Mouse (Mus musculus): ENCODE results near the gene Iqch.
"Not testable (repeated sequence)": the region's sequence is repeated elsewhere in the genome, so short reads cannot be mapped to it uniquely, and the experiment has no call there.

The Iqch gene

DNA sequence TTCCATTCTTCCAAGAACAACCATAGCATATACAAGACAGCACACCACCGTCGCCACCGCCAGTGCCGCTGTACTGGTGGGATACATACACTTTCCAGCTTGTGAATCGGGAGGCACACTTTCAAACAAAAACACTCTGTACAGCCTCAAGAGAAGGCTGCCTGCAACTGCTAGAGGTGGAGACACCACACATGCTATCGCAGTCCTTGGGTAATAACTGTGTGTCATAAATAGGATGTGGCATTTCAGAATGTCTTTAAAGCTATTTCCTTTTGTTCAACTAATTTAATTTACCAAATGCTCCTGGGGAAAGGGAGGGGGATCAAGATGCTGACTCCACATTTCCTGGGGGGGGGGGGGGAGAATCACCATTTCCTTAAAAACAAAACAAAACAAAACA lies 34.0 kb downstream of the Iqch start:
- no peak for DNase-seq (ENCODE audit: low spot score)

GRCm38 (mm10) chr9:63563436-63563835 lies 38.9 kb downstream of the Iqch start:
- no peak for DNase-seq (ENCODE audit: low spot score)

DNA sequence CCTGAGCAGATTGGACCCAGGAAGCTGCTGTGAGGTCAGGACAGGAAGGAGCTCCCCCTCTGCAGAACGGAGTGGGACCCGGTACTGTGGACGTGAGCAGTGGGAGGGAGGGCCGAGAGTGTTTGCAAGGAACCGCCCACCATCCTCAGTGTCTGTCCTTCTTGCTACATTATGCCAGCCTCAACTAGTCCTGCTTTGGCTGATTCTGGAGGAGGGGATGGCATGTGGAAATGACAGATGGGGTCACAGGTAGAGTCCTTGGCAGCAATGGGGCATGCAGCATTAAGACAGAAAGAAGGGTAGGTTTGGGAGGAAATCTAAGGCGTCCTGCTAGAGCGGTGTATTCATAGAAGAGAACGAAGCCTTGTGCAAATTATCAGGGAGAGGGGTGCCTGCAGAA lies 40.4 kb downstream of the Iqch start:
- no peak for DNase-seq (ENCODE audit: low spot score)

GRCm38 (mm10) chr9:63556933-63557332 lies 45.4 kb downstream of the Iqch start:
- no peak for DNase-seq (ENCODE audit: low spot score)

- no peak for DNase-seq (ENCODE audit: low spot score)
Measured at GRCm38 (mm10) chr9:63556316-63556715, 46.0 kb downstream of the Iqch start.

DNA sequence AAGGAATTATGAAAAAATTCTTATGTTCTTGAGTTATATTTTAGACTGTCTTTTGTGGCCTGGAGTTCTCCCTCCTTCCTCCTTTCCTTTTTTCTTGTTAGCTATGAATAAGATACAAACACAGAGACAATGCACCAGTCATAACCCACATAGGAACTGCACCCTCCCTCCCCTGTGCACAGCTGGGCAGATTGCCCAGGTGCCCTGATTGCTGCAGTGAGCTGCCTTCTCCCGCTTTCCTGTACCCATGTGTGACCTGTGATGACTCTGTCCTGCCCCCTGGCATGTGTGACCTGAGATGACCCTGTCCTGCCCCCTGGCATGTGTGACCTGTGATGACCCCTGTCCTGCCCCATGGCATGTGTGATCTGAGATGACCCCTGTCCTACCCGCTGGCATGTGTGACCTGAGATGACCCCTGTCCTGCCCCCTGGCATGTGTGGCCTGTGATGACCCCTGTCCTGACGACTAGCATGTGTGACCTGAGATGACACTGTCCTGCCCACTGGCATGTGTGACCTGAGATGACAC lies 46.8 kb downstream of the Iqch start:
- DNase-seq (ENCODE audit: low spot score), result no peak

GRCm38 (mm10) chr9:63553628-63554027 lies 48.7 kb downstream of the Iqch start:
- no peak for DNase-seq (ENCODE audit: low spot score)

- DNase-seq (ENCODE audit: low spot score), result not testable (repeated sequence)
Measured at GRCm38 (mm10) chr9:63550701-63551100, 51.6 kb downstream of the Iqch start.

- no peak for DNase-seq (ENCODE audit: low spot score)
Measured at GRCm38 (mm10) chr9:63548966-63549365, 53.3 kb downstream of the Iqch start.

GRCm38 (mm10) chr9:63541926-63542325 lies 60.4 kb downstream of the Iqch start:
- DNase-seq (ENCODE audit: low spot score), result no peak

DNA sequence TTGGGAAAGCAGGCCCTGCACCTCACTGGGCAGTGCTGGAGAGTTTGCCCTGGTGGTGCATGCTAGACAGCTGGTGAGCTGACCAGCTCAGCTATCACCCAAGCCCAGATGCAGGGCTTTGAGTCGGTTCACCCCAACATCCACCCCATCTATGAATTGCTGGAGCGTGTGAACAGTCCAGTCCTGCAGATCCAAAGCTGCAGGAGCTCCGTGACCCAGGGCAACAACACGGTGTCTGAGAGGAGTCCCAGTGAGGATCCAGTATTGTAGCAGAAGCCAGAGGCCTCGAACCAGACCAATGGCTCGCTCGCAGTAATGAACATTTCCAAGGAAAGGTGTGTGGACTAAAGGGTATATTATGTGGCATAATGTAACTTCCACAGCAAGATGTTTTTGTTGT lies 61.0 kb downstream of the Iqch start:
- DNase-seq (ENCODE audit: low spot score), result no peak

- no peak for DNase-seq (ENCODE audit: low spot score)
Measured at GRCm38 (mm10) chr9:63537489-63537888, 64.8 kb downstream of the Iqch start.

- DNase-seq (ENCODE audit: low spot score), result no peak
Measured at GRCm38 (mm10) chr9:63535042-63535441, 67.3 kb downstream of the Iqch start.

- no peak for DNase-seq (ENCODE audit: low spot score)
Measured at GRCm38 (mm10) chr9:63534371-63534780, 67.9 kb downstream of the Iqch start.

GRCm38 (mm10) chr9:63532966-63533711 lies 69.2 kb downstream of the Iqch start:
- no peak for DNase-seq (ENCODE audit: low spot score)

GRCm38 (mm10) chr9:63523937-63524253 lies 78.4 kb downstream of the Iqch start:
- DNase-seq (ENCODE audit: low spot score), result no peak

DNA sequence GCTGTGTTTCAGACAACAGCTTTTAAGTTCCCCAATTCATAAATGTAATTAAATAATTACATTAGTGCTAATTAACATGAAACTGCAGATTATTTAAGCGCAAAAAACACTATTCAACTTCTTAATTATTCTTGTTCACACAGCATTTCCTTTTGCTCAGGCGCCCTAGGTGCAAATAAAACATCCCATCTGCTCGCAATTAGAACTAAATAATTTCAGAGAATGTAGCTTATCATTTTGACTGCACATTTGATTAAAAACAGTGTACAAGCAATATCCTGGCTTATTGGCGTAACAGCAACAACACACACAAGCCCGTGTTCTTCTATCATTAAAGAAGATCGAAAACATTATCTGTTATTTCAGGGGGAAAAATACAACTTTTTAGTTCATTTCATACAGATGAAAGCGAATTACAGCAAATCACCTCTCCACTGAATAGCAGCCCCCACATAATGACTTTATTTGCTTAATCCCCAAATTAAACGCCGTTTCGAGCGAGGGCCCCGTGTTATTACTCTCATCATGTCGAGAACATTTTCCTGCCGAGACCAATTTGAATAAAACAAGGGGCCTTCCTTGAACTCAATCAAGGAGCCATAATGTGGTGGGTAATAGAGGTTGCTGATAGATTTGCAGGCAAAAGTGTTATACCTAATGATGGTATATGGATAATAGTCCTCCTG lies 78.9 kb downstream of the Iqch start:
- no peak for DNase-seq (ENCODE audit: low spot score)

DNA sequence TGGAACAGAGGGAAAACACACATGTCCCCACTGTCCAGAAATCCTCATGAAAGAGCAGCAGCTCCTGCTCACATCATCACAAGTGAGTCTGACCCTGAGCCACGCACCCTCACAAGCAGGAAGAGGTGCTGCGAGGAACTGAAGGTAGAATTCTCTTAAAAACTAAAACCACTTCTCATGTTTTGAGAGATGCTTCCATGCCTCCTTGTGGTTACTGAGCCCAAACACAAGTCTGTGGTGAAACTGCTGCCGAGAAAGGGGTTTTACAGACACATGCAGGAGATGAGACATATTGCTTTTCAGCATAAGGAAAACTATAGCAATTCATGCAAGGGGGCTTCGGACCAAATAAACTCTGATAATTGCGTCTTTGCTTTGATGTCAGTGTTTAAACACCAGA lies 89.4 kb downstream of the Iqch start:
- no peak for DNase-seq (ENCODE audit: low spot score)

GRCm38 (mm10) chr9:63511034-63511433 lies 91.3 kb downstream of the Iqch start:
- DNase-seq (ENCODE audit: low spot score), result no peak

DNA sequence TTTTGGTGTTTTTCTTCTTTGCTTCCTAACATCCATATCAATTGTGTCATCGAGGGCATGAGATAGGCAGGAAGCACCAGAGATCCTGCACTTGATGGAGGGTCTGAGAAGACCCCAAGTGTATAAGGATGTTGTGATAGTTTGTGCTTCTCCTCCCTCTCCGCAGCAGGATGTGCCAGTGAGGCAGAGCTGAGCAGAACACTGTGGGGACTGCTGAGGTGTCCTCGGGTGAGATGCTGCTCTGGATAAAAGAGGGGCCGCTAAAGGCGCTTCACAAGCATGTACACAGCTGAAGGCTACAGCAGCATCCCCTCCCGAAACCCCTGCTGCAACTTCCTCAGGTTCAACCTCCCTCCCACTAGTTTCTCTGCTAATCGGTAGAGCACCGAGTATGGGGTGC lies 95.2 kb downstream of the Iqch start:
- DNase-seq (ENCODE audit: low spot score), result no peak

GRCm38 (mm10) chr9:63503890-63504289 lies 98.4 kb downstream of the Iqch start:
- DNase-seq (ENCODE audit: low spot score), result no peak

DNA sequence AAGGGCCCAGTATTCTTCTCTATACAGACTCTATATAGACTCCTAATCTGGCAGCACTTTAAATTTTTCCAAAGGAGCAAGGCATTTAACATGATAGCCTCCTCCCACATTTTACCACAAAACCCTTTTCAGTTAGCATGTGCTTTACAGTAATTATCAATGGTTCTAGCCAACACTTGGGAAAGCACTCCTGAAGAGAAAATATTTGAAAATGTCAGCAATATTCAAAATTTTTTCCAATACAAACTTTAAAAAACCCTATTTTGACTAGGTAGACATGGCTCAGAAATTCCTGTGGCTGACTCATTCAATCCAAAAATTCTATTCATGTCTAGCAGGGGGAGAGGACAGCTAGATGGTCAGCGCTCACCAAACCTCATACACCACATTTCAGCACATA lies 100.8 kb downstream of the Iqch start:
- DNase-seq (ENCODE audit: low spot score), result no peak

- DNase-seq (ENCODE audit: low spot score), result no peak
Measured at GRCm38 (mm10) chr9:63499912-63500311, 102.4 kb downstream of the Iqch start.

- no peak for DNase-seq (ENCODE audit: low spot score)
Measured at GRCm38 (mm10) chr9:63495786-63496185, 106.5 kb downstream of the Iqch start.
